Mouse (Mus musculus) naive thymus-derived CD4-positive, alpha-beta T cell, adult 5 months (primary cell): ENCODE measurements around the gene Sirpa. TPM values are rescaled to one million over a fixed set of nuclear protein-coding genes. Genes with fewer than 3 reads are reported as not detected.

Source experiments
- polyA plus RNA-seq: library from polyadenylated mRNA; unstranded; fragments of 100-300 nt; shearing (Covaris generic); gene quantifications from one replicate; pipeline ENCODE4 v1.2.1, GENCODE M21; 2017

The Sirpa gene
- polyA plus RNA-seq, result not detected

DNA sequence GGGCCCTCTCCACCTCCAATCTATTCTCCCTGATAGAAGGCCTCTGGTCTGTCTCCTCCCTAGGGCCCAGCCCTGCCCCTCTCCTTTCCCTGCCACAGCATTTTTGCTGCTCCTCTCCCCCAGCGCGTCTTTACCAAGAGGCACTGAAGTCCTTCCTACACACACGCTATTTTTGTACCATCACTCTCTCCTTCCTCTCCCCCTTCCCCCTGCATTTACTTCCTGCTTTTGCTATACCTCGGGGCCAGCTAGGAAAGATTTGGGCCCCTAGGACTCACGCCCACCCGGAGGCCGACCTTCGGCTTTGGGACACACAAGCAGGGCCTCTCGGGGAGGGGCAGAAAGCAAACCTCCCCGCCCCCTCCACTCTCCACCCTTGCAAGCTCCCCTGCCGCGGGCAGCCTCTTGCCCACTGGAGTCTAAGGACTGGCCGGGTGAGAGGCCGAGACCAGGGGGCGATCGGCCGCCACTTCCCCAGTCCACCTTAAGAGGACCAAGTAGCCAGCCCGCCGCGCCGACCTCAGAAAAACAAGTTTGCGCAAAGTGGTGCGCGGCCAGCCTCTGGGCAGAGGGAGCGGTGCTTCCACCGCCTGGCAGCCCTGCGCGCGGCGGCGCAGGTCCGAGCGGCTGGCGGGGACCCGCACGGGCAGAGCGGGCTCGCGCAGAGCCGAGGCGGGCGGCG is at the start of gene Sirpa:
Sirpa (plus strand) TSS at position 377 of the 682 bp plus-strand sequence.

Other genes with a start within 250 kb of the Sirpa start
- not detected for gene Il1b, start 221.7 kb upstream of the Sirpa start, polyA plus RNA-seq
- not detected for gene F830045P16Rik, start 56.2 kb upstream of the Sirpa start, polyA plus RNA-seq
- not detected for gene Pdyn, start 107.0 kb downstream of the Sirpa start, polyA plus RNA-seq
- 3.5 TPM for gene Stk35, start 207.7 kb downstream of the Sirpa start, polyA plus RNA-seq